Mouse (Mus musculus): ENCODE results near the gene Lix1l. TPM values are rescaled to one million over a fixed set of nuclear protein-coding genes. Genes with fewer than 3 reads are reported as not detected.
A peak's percentile ranks its signal among the peaks of the same experiment; 100 is the strongest.

Gene Lix1l
- polyA plus RNA-seq, 1 experiment: 8.1 TPM

- Histone ChIP-seq H3K27ac (ENCODE audit: control insufficient read depth, insufficient read depth, low read depth, low read length) (peak within 1 kb of the TSS; percentile 73), H3K4me1 (ENCODE audit: control insufficient read depth, insufficient read depth, low read length) (peaks cover 6% of the 10 kb centered on the region), H3K4me3 (ENCODE audit: control insufficient read depth, low read depth, low read length) (peak within 1 kb of the TSS; percentile 93), H3K27me3 (ENCODE audit: control insufficient read depth, insufficient read depth, low read length) (no peaks in the 10 kb centered on the region), H3K36me3 (ENCODE audit: control insufficient read depth, insufficient read depth, low read length) (no peaks in the 10 kb centered on the region; the same call in 1 of the 2 replicates)
- TF ChIP-seq CTCF (IDR thresholded peaks at IDR 0.05; ENCODE audit: control insufficient read depth, insufficient read depth, insufficient replicate concordance, low read depth, low read length): no peak
- TF ChIP-seq POLR2A (IDR thresholded peaks at IDR 0.05; ENCODE audit: control insufficient read depth, low read depth, low read length): peak; percentile 50
Measured at GRCm38 (mm10) chr3:96634928-96635879, 34.3 kb downstream of the Lix1l start, which contains the start of the genes Pex11b and Gm42957. Gene Pex11b (plus strand): TSS chr3:96635376. Gene Gm42957 (plus strand): TSS chr3:96635474.

- H3K4me3 ChIP-seq (ENCODE audit: control insufficient read depth, low read depth, low read length): peak overlapping the region; percentile 93
- H3K27ac ChIP-seq (ENCODE audit: control insufficient read depth, insufficient read depth, low read depth, low read length): peak overlapping the region; percentile 73
- H3K36me3 ChIP-seq (ENCODE audit: control insufficient read depth, insufficient read depth, low read length): no peaks in the 10 kb centered on the region; the same call in 1 of the 2 replicates
- H3K4me1 ChIP-seq (ENCODE audit: control insufficient read depth, insufficient read depth, low read length): peaks cover 5% of the 10 kb centered on the region
- H3K27me3 ChIP-seq (ENCODE audit: control insufficient read depth, insufficient read depth, low read length): no peaks in the 10 kb centered on the region
- no peak for TF ChIP-seq CTCF (IDR thresholded peaks at IDR 0.05; ENCODE audit: control insufficient read depth, insufficient read depth, insufficient replicate concordance, low read depth, low read length)
- no peak for TF ChIP-seq POLR2A (IDR thresholded peaks at IDR 0.05; ENCODE audit: control insufficient read depth, low read depth, low read length)
Measured at GRCm38 (mm10) chr3:96635906-96636305, 35.0 kb downstream of the Lix1l start.

GRCm38 (mm10) chr3:96636448-96636847 lies 35.5 kb downstream of the Lix1l start:
- Histone ChIP-seq H3K27me3 (ENCODE audit: control insufficient read depth, insufficient read depth, low read length) (no peaks in the 10 kb centered on the region), H3K4me3 (ENCODE audit: control insufficient read depth, low read depth, low read length) (peak overlapping the region; percentile 93), H3K27ac (ENCODE audit: control insufficient read depth, insufficient read depth, low read depth, low read length) (no peak overlapping the region), H3K4me1 (ENCODE audit: control insufficient read depth, insufficient read depth, low read length) (peaks cover 5% of the 10 kb centered on the region), H3K36me3 (ENCODE audit: control insufficient read depth, insufficient read depth, low read length) (no peaks in the 10 kb centered on the region; the same call in 1 of the 2 replicates)
- TF ChIP-seq POLR2A (IDR thresholded peaks at IDR 0.05; ENCODE audit: control insufficient read depth, low read depth, low read length) (no peak), CTCF (IDR thresholded peaks at IDR 0.05; ENCODE audit: control insufficient read depth, insufficient read depth, insufficient replicate concordance, low read depth, low read length) (no peak)

- Histone ChIP-seq H3K27ac (ENCODE audit: control insufficient read depth, insufficient read depth, low read depth, low read length) (no peak overlapping the region), H3K4me3 (ENCODE audit: control insufficient read depth, low read depth, low read length) (no peak overlapping the region), H3K27me3 (ENCODE audit: control insufficient read depth, insufficient read depth, low read length) (no peaks in the 10 kb centered on the region), H3K36me3 (ENCODE audit: control insufficient read depth, insufficient read depth, low read length) (no peaks in the 10 kb centered on the region; the same call in 1 of the 2 replicates), H3K4me1 (ENCODE audit: control insufficient read depth, insufficient read depth, low read length) (peaks cover 5% of the 10 kb centered on the region)
- TF ChIP-seq POLR2A (IDR thresholded peaks at IDR 0.05; ENCODE audit: control insufficient read depth, low read depth, low read length) (no peak), CTCF (IDR thresholded peaks at IDR 0.05; ENCODE audit: control insufficient read depth, insufficient read depth, insufficient replicate concordance, low read depth, low read length) (peak; percentile 34; the same call in 1 of the 2 replicates)
Measured at GRCm38 (mm10) chr3:96639219-96639618, 38.3 kb downstream of the Lix1l start.

GRCm38 (mm10) chr3:96645018-96645649 lies 44.2 kb downstream of the Lix1l start, which contains the start of gene Itga10:
Gene Itga10 (plus strand): TSS chr3:96645584.
- TF ChIP-seq POLR2A (IDR thresholded peaks at IDR 0.05; ENCODE audit: control insufficient read depth, low read depth, low read length) (no peak), CTCF (IDR thresholded peaks at IDR 0.05; ENCODE audit: control insufficient read depth, insufficient read depth, insufficient replicate concordance, low read depth, low read length) (no peak)
- H3K4me3 ChIP-seq (ENCODE audit: control insufficient read depth, low read depth, low read length): no peak within 1 kb of the TSS
- H3K27me3 ChIP-seq (ENCODE audit: control insufficient read depth, insufficient read depth, low read length): no peaks in the 10 kb centered on the region
- peaks cover 1% of the 10 kb centered on the region for H3K36me3 ChIP-seq (ENCODE audit: control insufficient read depth, insufficient read depth, low read length)
- no peak within 1 kb of the TSS for H3K27ac ChIP-seq (ENCODE audit: control insufficient read depth, insufficient read depth, low read depth, low read length)
- H3K4me1 ChIP-seq (ENCODE audit: control insufficient read depth, insufficient read depth, low read length): no peaks in the 10 kb centered on the region

GRCm38 (mm10) chr3:96647365-96647764 lies 46.4 kb downstream of the Lix1l start:
- H3K27me3 ChIP-seq (ENCODE audit: control insufficient read depth, insufficient read depth, low read length): no peaks in the 10 kb centered on the region
- TF ChIP-seq POLR2A (IDR thresholded peaks at IDR 0.05; ENCODE audit: control insufficient read depth, low read depth, low read length) (no peak), CTCF (IDR thresholded peaks at IDR 0.05; ENCODE audit: control insufficient read depth, insufficient read depth, insufficient replicate concordance, low read depth, low read length) (no peak)
- H3K4me1 ChIP-seq (ENCODE audit: control insufficient read depth, insufficient read depth, low read length): no peaks in the 10 kb centered on the region
- H3K36me3 ChIP-seq (ENCODE audit: control insufficient read depth, insufficient read depth, low read length): peaks cover 1% of the 10 kb centered on the region
- no peak overlapping the region for H3K4me3 ChIP-seq (ENCODE audit: control insufficient read depth, low read depth, low read length)
- H3K27ac ChIP-seq (ENCODE audit: control insufficient read depth, insufficient read depth, low read depth, low read length): no peak overlapping the region

- Histone ChIP-seq H3K27ac (ENCODE audit: control insufficient read depth, insufficient read depth, low read depth, low read length) (no peak overlapping the region), H3K36me3 (ENCODE audit: control insufficient read depth, insufficient read depth, low read length) (no peaks in the 10 kb centered on the region), H3K4me1 (ENCODE audit: control insufficient read depth, insufficient read depth, low read length) (peaks cover 9% of the 10 kb centered on the region), H3K27me3 (ENCODE audit: control insufficient read depth, insufficient read depth, low read length) (no peaks in the 10 kb centered on the region), H3K4me3 (ENCODE audit: control insufficient read depth, low read depth, low read length) (no peak overlapping the region)
- TF ChIP-seq POLR2A (IDR thresholded peaks at IDR 0.05; ENCODE audit: control insufficient read depth, low read depth, low read length): no peak
- TF ChIP-seq CTCF (IDR thresholded peaks at IDR 0.05; ENCODE audit: control insufficient read depth, insufficient read depth, insufficient replicate concordance, low read depth, low read length): no peak
Measured at GRCm38 (mm10) chr3:96660901-96661300, 60.0 kb downstream of the Lix1l start.
